Mouse (Mus musculus): ENCODE measurements around the gene Morf4l1. TPM values are rescaled to one million over a fixed set of nuclear protein-coding genes. Genes with fewer than 3 reads are reported as not detected.

Gene Morf4l1
- 455 to 469 TPM (median 463 TPM) in 4 replicates for total RNA-seq (2023; ENCODE audit: inconsistent age)

DNA sequence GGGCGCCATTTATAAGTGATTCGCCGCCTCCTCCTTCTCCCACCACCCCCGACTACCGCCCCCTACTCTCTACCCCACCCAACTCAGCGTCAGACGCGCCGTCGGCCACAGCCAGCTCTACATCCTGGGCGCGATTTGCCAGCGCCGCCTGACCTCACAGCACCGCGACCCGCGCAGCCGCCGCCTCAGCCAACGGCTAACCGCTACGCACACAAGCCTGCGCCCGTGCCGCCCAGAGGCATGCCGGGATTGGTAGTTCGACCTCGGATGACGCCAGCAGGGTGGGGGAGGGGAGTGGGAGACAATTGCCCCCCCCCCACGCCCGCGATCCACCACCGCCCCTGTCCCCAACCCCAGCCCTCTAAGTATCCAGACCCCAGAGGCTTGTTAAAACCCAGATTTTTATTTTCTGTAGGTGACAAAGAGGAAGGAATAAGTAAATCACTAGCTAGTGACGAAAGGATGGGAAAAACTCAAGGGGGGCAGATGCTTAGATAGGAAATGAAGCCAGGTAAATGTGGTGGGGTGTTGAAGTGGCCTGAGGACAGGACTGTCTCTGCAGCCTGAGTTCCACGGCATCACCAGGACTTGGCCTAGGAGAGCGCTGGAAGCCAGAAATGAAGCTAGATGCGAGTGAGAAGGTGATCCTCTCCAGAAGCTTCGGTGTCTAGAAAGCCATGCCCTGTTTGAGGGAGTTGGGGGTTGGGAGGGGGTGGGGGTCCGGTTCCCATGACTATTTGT is at the start of gene Morf4l1:
Gene Morf4l1, minus strand, starts transcription at position 208 of the 741 bp plus-strand sequence.

DNA sequence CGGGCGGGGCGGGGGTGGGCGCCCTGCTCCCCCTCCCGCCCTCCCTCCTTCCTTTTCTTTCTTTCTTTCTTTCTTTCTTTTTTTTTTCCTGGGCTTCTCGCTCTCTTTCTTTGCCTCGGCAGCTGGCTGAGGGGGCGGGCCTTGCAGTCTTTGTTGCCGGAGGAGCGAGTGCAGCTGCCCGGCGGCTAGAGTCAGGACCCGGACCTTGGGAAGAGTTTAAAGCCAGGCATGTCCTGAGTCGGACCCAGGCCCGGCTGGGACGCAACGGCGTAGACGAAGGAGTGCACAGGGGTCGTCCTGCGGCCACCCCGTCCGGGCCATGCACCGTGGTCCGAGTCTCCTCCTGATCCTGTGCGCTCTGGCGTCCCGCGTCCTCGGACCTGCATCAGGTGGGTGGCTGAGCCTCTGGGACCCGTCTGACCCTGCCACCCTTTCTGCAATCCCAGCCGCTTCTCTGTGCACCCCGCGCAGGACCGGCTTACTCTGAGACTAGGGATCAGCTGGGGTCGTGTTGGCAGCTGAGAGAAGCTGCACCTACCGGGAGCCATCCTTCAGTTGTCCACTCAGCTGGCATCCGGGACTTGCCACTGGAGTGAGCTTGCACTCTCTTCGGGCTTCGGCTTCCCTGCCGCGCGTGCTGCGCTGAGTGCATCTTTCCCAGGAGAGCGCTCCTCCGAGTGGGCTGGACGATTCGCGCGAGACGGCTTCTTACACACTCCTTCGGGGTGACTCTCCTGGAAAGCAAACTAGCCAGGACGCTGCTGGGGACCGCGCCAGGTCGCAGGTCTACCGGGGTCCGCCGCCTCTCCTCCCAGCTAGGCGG is 48.6 kb upstream of the Morf4l1 start, which contains the start of gene Adamts7:
Gene Adamts7, plus strand, starts transcription at position 144 of the 823 bp plus-strand sequence.

DNA sequence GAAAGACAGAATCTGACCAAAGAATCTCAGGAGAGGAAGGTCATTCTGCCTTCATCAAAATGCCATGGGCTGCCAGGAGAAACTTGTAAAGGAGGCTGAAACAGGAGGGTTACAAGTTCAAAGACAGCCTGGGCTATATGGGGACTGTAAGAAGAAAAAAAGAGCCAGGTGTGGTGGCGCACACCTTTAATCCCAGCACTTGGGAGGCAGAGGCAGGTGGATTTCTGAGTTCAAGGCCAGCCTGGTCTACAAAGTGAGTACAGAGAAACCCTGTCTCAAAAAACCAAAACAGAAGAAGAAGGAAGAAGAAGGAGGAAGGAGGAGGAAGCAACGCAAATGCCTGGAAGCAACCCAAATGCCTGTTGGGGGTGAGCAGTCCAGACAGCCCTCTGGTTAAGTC is 60.7 kb downstream of the Morf4l1 start, which contains the start of gene Ctsh:
Gene Ctsh, plus strand, starts transcription at position 301 of the 400 bp plus-strand sequence.

Other genes with a start within 250 kb of the Morf4l1 start
- gene Rasgrf1, start 204.9 kb downstream of the Morf4l1 start, total RNA-seq (2023; ENCODE audit: inconsistent age), result 0.15 to 0.36 TPM (median 0.22 TPM) in 4 replicates
- gene Ctsh, start 60.6 kb downstream of the Morf4l1 start, total RNA-seq (2023; ENCODE audit: inconsistent age), result 372 to 407 TPM (median 389 TPM) in 4 replicates
- gene Adamts7, start 48.3 kb upstream of the Morf4l1 start, total RNA-seq (2023; ENCODE audit: inconsistent age), result not detected in 4 replicates
- gene Tbc1d2b, start 156.0 kb upstream of the Morf4l1 start, total RNA-seq (2023; ENCODE audit: inconsistent age), result 1.6 to 2.8 TPM (median 2.2 TPM) in 4 replicates

Measured in B cell, adult (primary cell).